ENCODE assay signal across 11 mouse cellular contexts in the genomic region with DNA sequence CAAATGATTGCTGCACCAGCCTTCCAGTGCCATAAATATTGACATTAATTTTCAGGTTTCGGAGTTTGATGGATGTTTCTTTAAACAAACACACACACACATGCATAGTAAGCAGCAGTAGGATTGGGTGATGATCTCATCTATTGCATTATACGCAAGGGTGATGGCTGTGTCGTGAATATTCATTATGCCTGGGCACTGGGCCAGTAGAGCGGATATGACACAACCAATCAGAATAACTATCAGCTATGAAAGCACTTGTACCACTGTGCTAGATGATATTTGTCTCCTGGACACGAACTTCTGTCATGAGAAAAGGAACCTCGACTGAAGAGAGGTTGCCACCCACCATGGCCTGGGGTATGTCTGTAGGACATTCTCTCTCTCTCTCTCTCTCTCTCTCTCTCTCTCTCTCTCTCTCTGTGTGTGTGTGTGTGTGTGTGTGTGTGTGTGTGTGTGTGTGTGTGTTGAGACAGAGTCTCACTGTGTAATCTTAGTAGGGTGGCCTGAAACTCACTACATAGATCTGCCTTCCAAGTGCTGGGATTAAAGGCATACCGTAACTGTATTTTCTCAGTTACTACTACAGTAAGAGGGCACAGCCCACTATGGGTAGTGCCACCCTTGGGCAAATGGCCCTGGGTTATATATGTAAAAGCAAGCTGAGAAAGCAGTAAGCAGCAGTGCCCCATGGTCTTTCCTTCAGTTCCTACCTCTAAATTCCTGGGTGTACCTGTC.
DNase-seq lines count a peak whose midpoint lies in the region; ATAC-seq and TF ChIP-seq lines count a peak whose summit lies in the region.
"Had no signal": no experiment of that assay in that cellular context is flagged by ENCODE, and none has a peak within 500 bp of the region (broad histone marks: within the 10 kb centered on the region; RNA-seq: fewer than 3 reads in every experiment).

No protein-coding gene starts in this region.

- H3K9me3 ChIP-seq in forebrain, postnatal 0 days (ENCODE audit: low read length), result no peaks in the 10 kb centered on the region
- no peaks in the 10 kb centered on the region for H3K9me3 ChIP-seq in midbrain, embryonic 14.5 days (ENCODE audit: control insufficient read depth, low read length)

- H3K4me2 ChIP-seq in forebrain, postnatal 0 days (ENCODE audit: low read depth), result no peak overlapping the region
- no peak overlapping the region for H3K4me2 ChIP-seq in midbrain, embryonic 14.5 days (ENCODE audit: low read length)

- intact Hi-C loops in left cerebral cortex, postnatal 14 days (cut with DNase I), result no loop called here

- no peak overlapping the region for H3K4me3 ChIP-seq in forebrain, postnatal 0 days (ENCODE audit: low read depth, low read length)
- H3K4me3 ChIP-seq in midbrain, embryonic 14.5 days (replicated peaks; ENCODE audit: low read depth, low read length), result no peak overlapping the region

- peak; percentile 24 to 50 for DNase-seq in left cerebral cortex, postnatal 14 days (ENCODE audit: low spot score in 2 of 2)
- DNase-seq in left cerebral cortex, adult 18-20 months (ENCODE audit: low spot score in 2 of 2), result no peak
- DNase-seq in adrenal gland, postnatal 25 days, result peak; percentile 52
- DNase-seq in forebrain, postnatal 0 days, result peak; percentile 84
- DNase-seq in midbrain, embryonic 14.5 days, result peak; percentile 77
- DNase-seq in spleen, postnatal 36 days (ENCODE audit: low spot score in 2 of 2), result no peak
- DNase-seq in kidney, adult 11 months, result no peak
- DNase-seq: cerebellum, adult 11-12 months; kidney, postnatal 36 days had no signal

- H3K36me3 ChIP-seq in forebrain, postnatal 0 days (ENCODE audit: insufficient read depth), result no peaks in the 10 kb centered on the region
- no peaks in the 10 kb centered on the region for H3K36me3 ChIP-seq in midbrain, embryonic 14.5 days (ENCODE audit: control insufficient read depth, insufficient read depth, low read length)

- H3K27ac ChIP-seq in forebrain, postnatal 0 days (ENCODE audit: low read depth, low read length), result no peak overlapping the region
- no peak overlapping the region for H3K27ac ChIP-seq in midbrain, embryonic 14.5 days (replicated peaks; ENCODE audit: low read depth, low read length)
- H3K27ac ChIP-seq: liver, embryonic 14.5 days had no signal

- H3K9ac ChIP-seq in forebrain, postnatal 0 days, result no peak overlapping the region
- H3K9ac ChIP-seq in midbrain, embryonic 14.5 days (replicated peaks; ENCODE audit: low read length), result no peak overlapping the region
- H3K9ac ChIP-seq: liver, embryonic 14.5 days had no signal

- TF ChIP-seq CTCF in forebrain, postnatal 0 days (IDR thresholded peaks at IDR 0.05; ENCODE audit: low read depth), result no peak

- H3K4me1 ChIP-seq in forebrain, postnatal 0 days (ENCODE audit: insufficient read depth), result no peaks in the 10 kb centered on the region
- H3K4me1 ChIP-seq in midbrain, embryonic 14.5 days (ENCODE audit: control insufficient read depth, insufficient read depth, low read length), result no peaks in the 10 kb centered on the region

- ATAC-seq in forebrain, postnatal 0 days, result peak; percentile 97
- peak; percentile 90 for ATAC-seq in midbrain, embryonic 14.5 days (ENCODE audit: low FRiP score, low TSS enrichment)
- ATAC-seq in cerebellum, adult (ENCODE audit: insufficient number of reproducible peaks, low FRiP score, low TSS enrichment), result no peak

- WGBS in forebrain, postnatal 0 days, result 22% methylated on average over 7 of the region's 7 CpGs
- WGBS in midbrain, embryonic 14.5 days, result 51% methylated on average over 7 of the region's 7 CpGs

- H3K27me3 ChIP-seq in forebrain, postnatal 0 days (ENCODE audit: insufficient read depth, low read length), result no peaks in the 10 kb centered on the region
- H3K27me3 ChIP-seq in midbrain, embryonic 14.5 days (ENCODE audit: control insufficient read depth, insufficient read depth, low read length), result no peaks in the 10 kb centered on the region

Comparison
In these comparisons a context has a peak if more than half of its experiments do, and no peak if none do; other contexts are left out.
1. DNase-seq: peak in left cerebral cortex, postnatal 14 days (2 of 2), adrenal gland, postnatal 25 days (single experiment), forebrain, postnatal 0 days (single experiment) and midbrain, embryonic 14.5 days (single experiment); none in left cerebral cortex, adult 18-20 months (0 of 2), spleen, postnatal 36 days (0 of 2) and kidney, adult 11 months (single experiment).